Mouse (Mus musculus) small intestine, adult 2 months (tissue): Measurements from ENCODE around the gene Rapgef4. TPM values are rescaled to one million over a fixed set of nuclear protein-coding genes. Genes with fewer than 3 reads are reported as not detected.

ENCODE experiments used
- H3K27ac ChIP-seq: fragments of 200-500 bp; 2 replicates; pipeline ENCODE4 v1.5.1; 2012; ENCODE audit warnings: low read depth, low read length, control low read depth, inconsistent platforms; ENCODE audit not compliant: insufficient read depth
- H3K27me3 ChIP-seq: fragments of 200-500 bp; 2 replicates; pipeline ENCODE4 v1.6.1; 2012; ENCODE audit warnings: mild to moderate bottlenecking, moderate library complexity, low read length, inconsistent platforms; ENCODE audit not compliant: control insufficient read depth, insufficient read depth
- H3K36me3 ChIP-seq: fragments of 200-500 bp; 2 replicates; pipeline ENCODE4 v1.6.1; 2012; ENCODE audit warnings: mild to moderate bottlenecking, low read length, control low read depth, inconsistent platforms; ENCODE audit not compliant: control insufficient read depth, insufficient read depth
- H3K4me1 ChIP-seq: fragments of 200-500 bp; 2 replicates; pipeline ENCODE4 v1.6.1; 2012; ENCODE audit warnings: low read length, inconsistent platforms, mixed read lengths; ENCODE audit not compliant: control insufficient read depth, insufficient read depth, insufficient read length
- H3K4me3 ChIP-seq: fragments of 200-500 bp; 2 replicates; pipeline ENCODE4 v1.5.1; 2012; ENCODE audit warnings: low read depth, mild to moderate bottlenecking, control low read depth, inconsistent platforms, low read length, moderate library complexity
- CTCF ChIP-seq: fragments of 200-500 bp; IDR thresholded peaks from 2 replicates; pipeline ENCODE4 v1.5.1; 2012; ENCODE audit warnings: low read depth, mild to moderate bottlenecking, control low read depth, inconsistent platforms, low read length, moderate library complexity, mixed read lengths; ENCODE audit not compliant: insufficient replicate concordance, insufficient read length; ENCODE audit errors: extremely low read depth
- POLR2A ChIP-seq: fragments of 200-500 bp; IDR thresholded peaks from 2 replicates; pipeline ENCODE4 v1.6.1; 2012; ENCODE audit warnings: low read depth, mild to moderate bottlenecking, control low read depth, inconsistent platforms, low read length, moderate library complexity
- whole genome bisulfite sequencing: fragments of 180-500 bp; shearing (Covaris S2); methylation state at CpG from one replicate; pipeline ENCODE4 v1.1.7; 2018; 5-methylcytosine and 5-hydroxymethylcytosine counted together
- polyA plus RNA-seq: library from polyadenylated mRNA; depleted of rRNA; stranded (reverse); fragments of >200 nt; gene quantifications from 2 replicates; pipeline ENCODE4 v1.2.3, GENCODE M21; 2012; rRNA removed

The Rapgef4 gene
- polyA plus RNA-seq, 1 experiment: 2.7 TPM

DNA sequence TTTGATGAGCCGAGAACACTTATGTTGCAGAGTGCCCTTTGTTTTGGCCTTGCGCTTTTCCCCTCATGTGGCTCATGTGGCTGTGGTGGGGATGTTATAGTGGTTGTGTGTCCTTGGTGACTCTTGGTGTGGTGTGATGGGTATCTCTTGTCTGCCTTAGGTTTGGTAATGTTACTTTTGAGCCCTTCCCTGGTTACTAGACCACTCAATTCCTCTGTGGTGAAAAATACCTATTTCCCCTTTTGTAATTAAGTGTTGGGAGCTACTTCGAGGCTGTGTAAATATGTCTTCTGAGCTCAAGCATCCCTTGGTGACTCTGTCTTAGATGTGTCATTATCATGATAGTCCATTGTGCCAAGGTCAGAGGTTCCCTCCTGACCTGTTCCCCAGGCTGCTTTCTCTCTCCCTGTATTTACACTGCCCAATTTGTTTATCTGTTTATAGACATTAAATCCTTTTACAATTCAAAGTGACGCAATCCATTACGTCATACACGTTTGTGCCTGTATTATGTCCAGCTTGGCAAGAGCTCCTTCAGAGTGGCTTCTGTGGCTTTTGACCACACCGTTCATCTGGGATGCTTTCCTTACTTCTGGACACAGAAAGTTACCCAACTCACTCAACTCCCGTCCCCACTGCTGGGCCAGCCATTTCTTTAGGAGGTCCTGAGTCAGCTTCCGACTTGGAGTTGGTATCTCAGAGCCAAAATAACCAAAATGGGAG is 320.3 kb downstream of the Rapgef4 start:
- Histone ChIP-seq H3K4me3 (no peak overlapping the region), H3K36me3 (peaks cover 5% of the 10 kb centered on the region), H3K4me1 (no peaks in the 10 kb centered on the region; the same call in 1 of the 2 replicates), H3K27ac (no peak overlapping the region), H3K27me3 (no peaks in the 10 kb centered on the region)
- TF ChIP-seq CTCF: no peak
- TF ChIP-seq POLR2A: no peak
- WGBS: 67% methylated on average over 9 of the region's 9 CpGs

DNA sequence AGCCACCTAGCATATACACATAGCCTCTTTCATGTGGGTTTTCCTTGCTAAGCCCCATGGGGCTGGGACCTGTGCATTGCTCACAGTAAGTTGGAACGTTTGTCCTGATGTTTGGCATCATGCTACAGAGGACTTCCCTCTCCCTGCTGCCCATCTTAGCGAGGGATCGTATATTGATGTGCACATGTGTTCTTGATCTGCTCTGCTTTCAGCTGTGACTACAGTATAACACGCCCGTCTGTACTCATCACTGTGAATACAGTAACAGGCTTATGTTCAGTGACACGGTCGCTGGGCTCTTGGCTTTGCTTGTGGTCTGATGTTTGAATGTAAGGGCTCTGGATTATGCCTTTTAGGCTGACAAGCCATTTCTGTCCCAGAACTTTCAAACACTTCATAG is 324.7 kb downstream of the Rapgef4 start:
- Histone ChIP-seq H3K27me3 (no peaks in the 10 kb centered on the region), H3K27ac (no peak overlapping the region), H3K4me3 (no peak overlapping the region), H3K36me3 (no peaks in the 10 kb centered on the region), H3K4me1 (no peaks in the 10 kb centered on the region; the same call in 1 of the 2 replicates)
- whole genome bisulfite sequencing: 78% methylated on average over 7 of the region's 7 CpGs
- TF ChIP-seq POLR2A (no peak), CTCF (no peak)

Other genes with a start within 250 kb of the Rapgef4 start
- gene Itga6, start 235.6 kb upstream of the Rapgef4 start, polyA plus RNA-seq: 23.5 and 49.8 TPM in 2 replicates
- gene Pdk1, start 108.0 kb upstream of the Rapgef4 start, polyA plus RNA-seq: 5.2 and 7.0 TPM in 2 replicates